Mouse (Mus musculus) lung, adult 2 months (tissue): ENCODE data around the gene Ddx28.

Experiments
- CTCF ChIP-seq: fragments of 200-500 bp; IDR thresholded peaks from 2 replicates; pipeline ENCODE4 v1.5.1; 2011; ENCODE audit warnings: mild to moderate bottlenecking, low read length, control low read depth; ENCODE audit not compliant: insufficient read depth
- POLR2A ChIP-seq: fragments of 200-500 bp; IDR thresholded peaks from 2 replicates; pipeline ENCODE4 v1.6.1; 2011; ENCODE audit warnings: low read depth, mild to moderate bottlenecking, control low read depth, low read length, borderline replicate concordance; ENCODE audit errors: extremely low read depth

DNA sequence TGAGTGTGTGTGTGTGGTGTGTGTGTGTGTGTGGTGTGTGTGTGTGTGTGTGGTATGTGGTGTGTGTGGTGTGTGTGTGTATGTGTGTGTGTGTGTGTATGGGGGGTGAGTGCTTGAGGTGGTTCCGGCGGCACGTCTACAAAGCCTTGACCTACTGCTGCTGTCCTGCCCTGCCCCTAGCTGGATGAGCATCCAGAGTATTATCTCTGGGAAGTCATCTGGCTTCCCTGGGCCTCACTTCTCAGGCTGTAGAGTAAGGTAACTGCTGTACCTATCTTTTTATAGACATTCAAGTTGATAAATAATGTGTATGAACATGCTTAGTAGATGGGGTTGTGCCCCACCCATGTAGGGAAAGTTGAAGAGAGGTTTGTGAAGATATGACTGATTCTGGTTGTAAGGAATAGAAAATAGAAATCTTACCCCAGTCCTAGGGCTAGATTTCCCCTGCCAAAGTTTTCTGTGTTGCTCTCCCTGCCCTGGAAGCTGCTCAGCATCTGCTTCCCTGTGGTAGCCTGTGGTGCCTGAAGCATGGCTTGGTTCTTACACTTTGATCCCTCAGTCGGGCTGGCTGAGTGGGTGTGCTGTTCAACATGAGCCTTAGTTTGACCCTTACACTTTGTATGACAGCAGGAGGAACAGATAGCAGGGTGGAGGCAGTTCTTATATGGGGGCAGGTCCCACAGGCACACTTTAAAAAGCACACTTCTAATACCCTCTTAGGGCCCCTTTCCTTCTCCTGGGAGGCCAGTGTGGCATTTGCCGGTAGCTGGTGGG lies 36.4 kb upstream of the Ddx28 start:
- no peak for TF ChIP-seq CTCF
- TF ChIP-seq POLR2A = no peak
